Mouse (Mus musculus) effector memory CD4-positive, alpha-beta T cell, adult 5 months (primary cell): Measurements from ENCODE around the gene Eif3m. TPM values are rescaled to one million over a fixed set of nuclear protein-coding genes. Genes with fewer than 3 reads are reported as not detected.

Experiments
- polyA plus RNA-seq: library from polyadenylated mRNA; unstranded; fragments of 100-300 nt; shearing (Covaris generic); gene quantifications from one replicate; pipeline ENCODE4 v1.2.1, GENCODE M21; 2017

Gene Eif3m
- polyA plus RNA-seq: 222 TPM

DNA sequence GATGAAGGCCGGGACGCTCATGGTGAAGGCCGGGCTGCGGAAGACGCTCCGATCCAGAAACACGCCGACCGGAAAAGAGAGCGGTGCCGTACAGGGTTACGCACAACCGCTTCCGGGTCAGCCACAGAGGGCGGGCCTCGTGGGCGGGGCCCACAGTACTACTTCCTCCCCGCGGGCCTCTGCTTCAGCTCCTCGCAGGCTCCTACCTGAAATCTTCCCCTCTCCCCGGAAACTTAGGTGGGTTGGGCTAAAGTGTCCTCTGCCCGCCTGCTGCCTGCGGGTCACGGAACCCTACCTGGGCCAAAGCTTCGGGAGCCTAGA, at the start of gene Eif3m:
Eif3m (minus strand) TSS at position 114 of the 321 bp plus-strand sequence.

Other genes with a start within 250 kb of the Eif3m start
- gene Qser1, start 200.3 kb downstream of the Eif3m start, polyA plus RNA-seq: 1.6 TPM
- 3.9 TPM for gene Prrg4, start 167.2 kb downstream of the Eif3m start, polyA plus RNA-seq
- 1.7 TPM for gene Ccdc73, start 149.3 kb downstream of the Eif3m start, polyA plus RNA-seq
- gene Gm11060, start 74.9 kb upstream of the Eif3m start, polyA plus RNA-seq: not detected
- not detected for gene Wt1, start 109.4 kb upstream of the Eif3m start, polyA plus RNA-seq
- not detected for gene Them7, start 207.2 kb upstream of the Eif3m start, polyA plus RNA-seq